28 mouse cellular contexts compared by ENCODE assay signal in genomic region chr16:94176997-94177857, GRCm38 (mm10).
DNase-seq lines count a peak whose midpoint lies in the region; ATAC-seq and TF ChIP-seq lines count a peak whose summit lies in the region.
"Had no signal": no experiment of that assay in that cellular context is flagged by ENCODE, and none has a peak within 500 bp of the region (broad histone marks: within the 10 kb centered on the region; RNA-seq: fewer than 3 reads in every experiment).

No protein-coding gene starts in this region.

- WGBS in forebrain, postnatal 0 days, result 65% methylated on average over 21 of the region's 21 CpGs
- 85% methylated on average over 21 of the region's 21 CpGs for WGBS in forebrain, embryonic 11.5 days
- 76% methylated on average over 21 of the region's 21 CpGs for WGBS in midbrain, embryonic 13.5 days

- 0 out of 2 replicates have a peak overlapping the region, but pooled peaks have one; percentile 15 for H3K27ac ChIP-seq in forebrain, postnatal 0 days (ENCODE audit: low read depth, low read length)
- no peak overlapping the region for H3K27ac ChIP-seq in forebrain, embryonic 11.5 days (ENCODE audit: low read depth, low read length)
- no peak overlapping the region for H3K27ac ChIP-seq in midbrain, embryonic 13.5 days
- H3K27ac ChIP-seq: embryonic facial prominence, embryonic 12.5 days; heart, embryonic 13.5 days; layer of hippocampus, adult 2 months; limb, embryonic 13.5 days; liver, embryonic 12.5 days; midbrain, embryonic 15.5 days had no signal

- no peak overlapping the region for H3K4me3 ChIP-seq in forebrain, postnatal 0 days (ENCODE audit: low read depth, low read length)
- H3K4me3 ChIP-seq in forebrain, embryonic 11.5 days (ENCODE audit: low read depth, low read length), result no peak overlapping the region
- no peak overlapping the region for H3K4me3 ChIP-seq in midbrain, embryonic 13.5 days (replicated peaks)
- H3K4me3 ChIP-seq: embryonic facial prominence, embryonic 12.5 days; erythroblast, embryonic 14.5 days; heart, embryonic 13.5 days; layer of hippocampus, adult 2 months; limb, embryonic 13.5 days; liver, embryonic 12.5 days; midbrain, embryonic 15.5 days had no signal

- H3K9ac ChIP-seq in forebrain, postnatal 0 days, result no peak overlapping the region
- no peak overlapping the region for H3K9ac ChIP-seq in forebrain, embryonic 11.5 days (ENCODE audit: low read length)
- H3K9ac ChIP-seq in midbrain, embryonic 13.5 days (replicated peaks), result no peak overlapping the region
- H3K9ac ChIP-seq: embryonic facial prominence, embryonic 12.5 days; heart, embryonic 13.5 days; limb, embryonic 13.5 days; liver, embryonic 12.5 days; midbrain, embryonic 15.5 days had no signal

- ATAC-seq in forebrain, postnatal 0 days, result peak; percentile 61
- ATAC-seq in forebrain, embryonic 11.5 days (replicated peaks; ENCODE audit: low FRiP score), result no peak
- ATAC-seq in common myeloid progenitor, adult 5-6 weeks (replicated peaks; ENCODE audit: low read depth, poor library complexity, severe bottlenecking), result peak; percentile 62
- no peak for ATAC-seq in midbrain, embryonic 13.5 days
- ATAC-seq: intestine, postnatal 0 days; liver, embryonic 12.5 days; midbrain, embryonic 15.5 days had no signal

- H3K4me2 ChIP-seq in forebrain, postnatal 0 days (ENCODE audit: low read depth), result no peak overlapping the region
- H3K4me2 ChIP-seq in forebrain, embryonic 11.5 days (ENCODE audit: low read depth, low read length, severe bottlenecking), result no peak overlapping the region
- no peak overlapping the region for H3K4me2 ChIP-seq in midbrain, embryonic 13.5 days (replicated peaks)
- H3K4me2 ChIP-seq: embryonic facial prominence, embryonic 12.5 days; heart, embryonic 13.5 days; limb, embryonic 13.5 days; liver, embryonic 12.5 days; midbrain, embryonic 15.5 days had no signal

- no peaks in the 10 kb centered on the region for H3K36me3 ChIP-seq in forebrain, postnatal 0 days (ENCODE audit: insufficient read depth)
- no peaks in the 10 kb centered on the region for H3K36me3 ChIP-seq in forebrain, embryonic 11.5 days (ENCODE audit: control insufficient read depth, insufficient read depth, low read length)
- H3K36me3 ChIP-seq in midbrain, embryonic 13.5 days, result no peaks in the 10 kb centered on the region
- H3K36me3 ChIP-seq: embryonic facial prominence, embryonic 12.5 days; heart, embryonic 13.5 days; limb, embryonic 13.5 days; liver, embryonic 12.5 days; midbrain, embryonic 15.5 days had no signal

- DNase-seq in forebrain, postnatal 0 days, result peak; percentile 51
- no peak for DNase-seq in forebrain, embryonic 11.5 days (ENCODE audit: low spot score)
- peak; percentile 13 for DNase-seq in thymus, postnatal 0 days (ENCODE audit: low spot score)
- DNase-seq in thymus, postnatal 10 days (ENCODE audit: low spot score in 2 of 2), result no peak
- DNase-seq in retina, postnatal 1 day, result no peak
- no peak for DNase-seq in Muller cell, postnatal 12 days (ENCODE audit: inconsistent ontology term)
- DNase-seq: adrenal gland, postnatal 25 days; cerebellum, adult 11 months; cerebellum, adult 9-11 months; gastrocnemius, postnatal 10 days; heart, adult 11 months; heart, postnatal 14 days; kidney, postnatal 25 days; lung, adult 18-20 months; lung, postnatal 10 days; right cerebral cortex, postnatal 14 days; spleen, adult 18-20 months; thymus, postnatal 36 days had no signal

- peaks cover 12% of the 10 kb centered on the region; the same call in 1 of the 2 replicates for H3K27me3 ChIP-seq in forebrain, postnatal 0 days (ENCODE audit: insufficient read depth, low read length)
- H3K27me3 ChIP-seq in forebrain, embryonic 11.5 days (ENCODE audit: control insufficient read depth, insufficient read depth, low read length), result peaks cover 72% of the 10 kb centered on the region
- peaks cover 84% of the 10 kb centered on the region for H3K27me3 ChIP-seq in midbrain, embryonic 13.5 days

- no peak for TF ChIP-seq CTCF in forebrain, postnatal 0 days (IDR thresholded peaks at IDR 0.05; ENCODE audit: low read depth)

- peaks cover 8% of the 10 kb centered on the region; the same call in 1 of the 2 replicates for H3K4me1 ChIP-seq in forebrain, postnatal 0 days (ENCODE audit: insufficient read depth)
- H3K4me1 ChIP-seq in forebrain, embryonic 11.5 days (replicated peaks; ENCODE audit: control insufficient read depth, insufficient read depth, low read length), result peaks cover 29% of the 10 kb centered on the region
- H3K4me1 ChIP-seq in midbrain, embryonic 13.5 days (replicated peaks), result peaks cover 42% of the 10 kb centered on the region

- no peaks in the 10 kb centered on the region for H3K9me3 ChIP-seq in forebrain, postnatal 0 days (ENCODE audit: low read length)
- no peaks in the 10 kb centered on the region for H3K9me3 ChIP-seq in forebrain, embryonic 11.5 days (ENCODE audit: control insufficient read depth, low read length)
- H3K9me3 ChIP-seq in midbrain, embryonic 13.5 days, result no peaks in the 10 kb centered on the region
- H3K9me3 ChIP-seq: embryonic facial prominence, embryonic 12.5 days; heart, embryonic 13.5 days; limb, embryonic 13.5 days; liver, embryonic 12.5 days; midbrain, embryonic 15.5 days had no signal

Comparison
In these comparisons a context has a peak if more than half of its experiments do, and no peak if none do; other contexts are left out.
1. ATAC-seq: peak in forebrain, postnatal 0 days (single experiment) and common myeloid progenitor, adult 5-6 weeks (single experiment); none in forebrain, embryonic 11.5 days (single experiment) and midbrain, embryonic 13.5 days (single experiment).
2. DNase-seq: peak in forebrain, postnatal 0 days (single experiment) and thymus, postnatal 0 days (single experiment); none in forebrain, embryonic 11.5 days (single experiment), thymus, postnatal 10 days (0 of 2), retina, postnatal 1 day (single experiment) and Muller cell, postnatal 12 days (single experiment).